Mouse (Mus musculus) fat pad, adult 2 months (tissue): ENCODE results near the gene Nipa1.

Source experiments
- DNase-seq: peaks from one replicate; pipeline ENCODE4 v3.0.0-alpha.2; 2011; ENCODE audit warnings: low read depth, low spot score; ENCODE audit errors: extremely low read depth

Nipa1 gene

DNA sequence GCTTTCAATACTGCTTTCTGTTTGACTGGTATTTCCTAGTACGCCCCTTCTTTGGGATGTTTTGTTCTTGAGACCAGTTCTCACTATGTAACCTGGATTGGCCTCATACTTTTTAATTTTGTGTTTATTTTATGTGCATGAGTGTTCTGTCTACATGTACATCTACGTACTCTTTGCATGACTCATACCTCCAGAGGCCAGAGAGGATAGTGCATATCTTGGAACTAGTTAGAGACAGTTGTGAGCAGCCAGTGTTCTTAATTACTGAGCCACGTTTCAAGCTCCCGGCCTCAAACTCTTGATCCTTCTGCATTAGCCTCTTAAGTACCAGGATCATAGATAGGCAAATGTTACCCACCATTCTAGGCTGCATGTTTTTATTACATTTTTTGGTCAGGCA, 81.4 kb downstream of the Nipa1 start:
- DNase-seq: no peak

DNA sequence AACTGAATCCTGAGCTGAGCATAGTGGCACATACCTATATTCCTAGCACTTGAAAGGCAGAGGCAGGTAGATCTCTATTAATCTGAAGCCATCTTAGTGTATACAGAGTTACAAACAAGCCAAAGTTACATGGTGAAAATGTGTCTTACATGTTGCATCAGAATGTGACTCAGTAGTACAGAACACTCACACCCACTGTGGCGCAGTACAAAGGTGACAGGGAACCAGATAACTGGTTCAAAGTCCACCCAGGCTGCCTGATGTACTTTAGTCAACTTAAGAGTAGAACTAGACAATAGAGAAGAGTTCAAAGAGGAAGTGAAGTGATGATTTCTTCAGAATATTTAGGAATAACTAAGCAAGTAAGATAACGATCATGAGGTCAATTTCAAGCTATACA, 84.7 kb downstream of the Nipa1 start:
- DNase-seq: no peak

DNA sequence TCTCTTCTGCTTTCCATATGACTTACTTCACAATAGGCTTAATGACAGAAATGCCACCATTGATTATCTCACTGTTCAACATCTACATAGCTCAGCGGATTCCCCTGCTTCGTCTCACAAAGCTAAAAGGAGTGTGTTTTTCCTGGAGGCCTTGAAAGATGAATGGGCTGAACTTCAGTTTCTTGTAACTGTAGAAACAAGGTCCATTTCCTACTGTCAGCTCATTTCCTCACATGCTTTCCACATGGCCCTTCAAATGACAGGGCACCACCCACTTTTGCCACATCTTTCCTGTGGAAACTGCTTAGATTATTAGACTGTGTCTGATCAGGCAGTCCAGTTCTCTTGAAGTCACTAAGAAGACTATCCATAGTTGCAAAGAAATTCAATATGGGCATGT, 91.1 kb downstream of the Nipa1 start:
- DNase-seq: no peak
